Mouse (Mus musculus): ENCODE measurements at regions not wholly inside any gene's neighbourhood (a gene's known extent, or its start where the extent isn't known, plus 50 kb on each side); places are given as distances from the start of the nearest gene placed in this dataset.

DNA sequence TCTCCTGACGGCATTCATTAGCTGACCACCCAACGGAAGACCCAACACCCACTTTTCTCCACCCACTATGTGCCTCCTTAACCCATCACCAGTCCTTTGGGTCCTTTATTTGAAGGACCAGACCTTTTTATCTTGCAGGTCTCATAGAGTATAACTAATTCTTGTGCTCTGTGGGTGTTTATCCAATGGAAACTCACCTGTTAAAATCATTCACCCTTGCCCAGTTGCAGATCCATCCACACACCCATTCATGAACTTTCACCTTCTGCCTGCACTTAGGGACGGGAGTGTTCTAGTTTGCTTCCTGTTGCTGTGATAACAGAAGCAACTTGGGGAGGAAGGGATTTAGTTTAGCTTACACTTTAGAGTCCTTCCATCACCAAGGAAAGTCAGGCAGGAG lies 339.0 kb downstream of the Sorl1 start:
- no peak for DNase-seq (ENCODE audit: low spot score)
- 84% methylated on average over 3 of the region's 3 CpGs for WGBS
- Histone ChIP-seq H3K4me3 (replicated peaks; ENCODE audit: low read length) (no peak overlapping the region), H3K36me3 (ENCODE audit: control insufficient read depth, insufficient read depth, low read length) (no peaks in the 10 kb centered on the region), H3K4me2 (replicated peaks; ENCODE audit: low read depth, low read length, severe bottlenecking) (no peak overlapping the region), H3K27me3 (ENCODE audit: control insufficient read depth, insufficient read depth, low read length) (no peaks in the 10 kb centered on the region), H3K4me1 (ENCODE audit: control insufficient read depth, insufficient read depth, low read length) (0 out of 2 replicates have a peak, but pooled peaks cover 3% of the 10 kb centered on the region), H3K9me3 (ENCODE audit: control insufficient read depth, low read length) (0 out of 2 replicates have a peak, but pooled peaks cover under 1% of the 10 kb centered on the region), H3K9ac (ENCODE audit: low read depth, low read length, severe bottlenecking) (no peak overlapping the region), H3K27ac (replicated peaks; ENCODE audit: low read depth, low read length) (no peak overlapping the region)
- no peak for ATAC-seq (ENCODE audit: low FRiP score, low read depth)
- TF ChIP-seq POLR2A (IDR thresholded peaks at IDR 0.05; ENCODE audit: borderline replicate concordance, extremely low read depth, insufficient read depth, insufficient read length), result no peak

DNA sequence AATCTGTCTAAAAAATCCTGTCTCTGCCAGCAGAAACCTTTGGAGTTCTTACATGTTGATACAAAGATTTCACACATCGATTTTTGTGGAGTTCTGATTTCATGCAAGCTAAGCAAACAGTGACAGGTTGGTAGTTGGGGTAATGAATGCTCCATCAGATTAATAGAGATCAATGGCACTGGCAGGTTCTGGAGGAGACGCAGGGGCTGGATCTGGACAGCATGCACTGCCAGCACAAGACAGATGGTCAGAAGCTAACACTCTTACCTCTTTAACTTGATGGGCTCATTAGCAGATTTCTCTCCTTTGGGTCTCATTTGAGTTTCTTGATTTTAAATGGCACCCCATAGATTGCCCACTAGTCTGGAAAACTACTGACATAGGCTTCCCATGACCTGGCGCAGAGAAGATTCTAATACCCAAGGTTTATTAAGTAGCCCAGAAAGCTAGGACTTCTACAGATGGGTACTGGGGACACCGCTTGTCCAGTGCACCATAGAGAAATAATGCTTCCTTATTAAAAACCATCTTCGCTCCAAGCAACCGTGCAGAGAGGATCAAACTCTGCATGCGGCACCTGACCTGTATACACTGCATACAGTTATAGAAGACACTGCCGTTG lies 351.7 kb downstream of the Sorl1 start:
- H3K9ac ChIP-seq (ENCODE audit: low read depth, low read length, severe bottlenecking), result no peak overlapping the region
- H3K9me3 ChIP-seq (ENCODE audit: control insufficient read depth, low read length), result no peaks in the 10 kb centered on the region
- no peak overlapping the region for H3K4me3 ChIP-seq (replicated peaks; ENCODE audit: low read length)
- 91% methylated on average over 8 of the region's 8 CpGs for WGBS
- ATAC-seq (ENCODE audit: low FRiP score, low read depth) (no peak), DNase-seq (ENCODE audit: low spot score) (no peak)
- no peaks in the 10 kb centered on the region for H3K36me3 ChIP-seq (ENCODE audit: control insufficient read depth, insufficient read depth, low read length)
- H3K4me1 ChIP-seq (ENCODE audit: control insufficient read depth, insufficient read depth, low read length), result peaks cover 7% of the 10 kb centered on the region; the same call in 1 of the 2 replicates
- no peak for TF ChIP-seq POLR2A (IDR thresholded peaks at IDR 0.05; ENCODE audit: borderline replicate concordance, extremely low read depth, insufficient read depth, insufficient read length)
- peak overlapping the region; percentile 29; the same call in 1 of the 2 replicates for H3K27ac ChIP-seq (replicated peaks; ENCODE audit: low read depth, low read length)
- H3K4me2 ChIP-seq (replicated peaks; ENCODE audit: low read depth, low read length, severe bottlenecking), result no peak overlapping the region
- H3K27me3 ChIP-seq (ENCODE audit: control insufficient read depth, insufficient read depth, low read length), result no peaks in the 10 kb centered on the region

DNA sequence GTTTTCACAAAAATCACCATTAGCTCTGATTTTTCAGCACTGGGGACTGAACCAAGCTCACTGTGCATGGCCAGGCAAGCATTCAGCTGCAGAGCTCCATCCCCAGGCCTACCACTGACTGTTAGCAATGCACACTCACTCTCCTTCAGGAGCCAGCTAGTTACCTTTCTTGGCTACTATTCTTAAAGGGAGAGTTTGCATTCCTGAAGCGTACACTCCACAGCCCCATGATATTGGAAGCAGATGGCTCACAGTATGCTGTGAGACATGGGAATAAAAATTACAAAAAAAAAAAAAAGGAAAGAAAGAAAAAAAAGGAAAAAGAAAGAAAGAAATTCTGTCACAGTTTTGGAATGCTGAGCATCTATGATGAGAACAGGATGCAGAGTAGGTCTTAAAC lies 352.8 kb downstream of the Sorl1 start:
- H3K9me3 ChIP-seq (ENCODE audit: control insufficient read depth, low read length), result no peaks in the 10 kb centered on the region

DNA sequence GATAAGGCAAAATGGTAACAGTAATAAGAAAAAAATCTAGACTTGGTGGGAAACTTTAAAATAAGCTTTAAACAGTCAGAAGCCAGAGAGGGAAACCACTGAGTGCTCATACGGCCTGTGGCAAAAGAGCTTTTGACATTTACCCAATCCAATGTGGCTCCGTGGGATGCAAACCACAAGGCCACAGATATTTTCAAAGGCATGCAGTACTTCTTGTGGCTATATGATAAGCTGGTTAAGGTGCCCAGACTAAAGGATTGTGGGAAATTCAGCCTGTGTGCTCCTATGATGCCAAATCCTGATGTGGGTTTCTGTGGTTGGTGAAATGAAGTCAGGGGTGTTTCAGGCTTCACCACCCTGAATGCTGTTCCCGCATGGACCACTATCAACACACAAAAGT lies 355.8 kb downstream of the Sorl1 start:
- Histone ChIP-seq H3K36me3 (ENCODE audit: control insufficient read depth, insufficient read depth, low read length) (no peaks in the 10 kb centered on the region), H3K27me3 (ENCODE audit: control insufficient read depth, insufficient read depth, low read length) (no peaks in the 10 kb centered on the region), H3K9me3 (ENCODE audit: control insufficient read depth, low read length) (no peaks in the 10 kb centered on the region), H3K27ac (replicated peaks; ENCODE audit: low read depth, low read length) (no peak overlapping the region), H3K4me2 (replicated peaks; ENCODE audit: low read depth, low read length, severe bottlenecking) (no peak overlapping the region), H3K4me3 (replicated peaks; ENCODE audit: low read length) (no peak overlapping the region), H3K9ac (ENCODE audit: low read depth, low read length, severe bottlenecking) (no peak overlapping the region), H3K4me1 (ENCODE audit: control insufficient read depth, insufficient read depth, low read length) (peaks cover 20% of the 10 kb centered on the region)
- TF ChIP-seq POLR2A (IDR thresholded peaks at IDR 0.05; ENCODE audit: borderline replicate concordance, extremely low read depth, insufficient read depth, insufficient read length), result no peak
- no peak for ATAC-seq (ENCODE audit: low FRiP score, low read depth)
- WGBS, result 89% methylated on average over 3 of the region's 3 CpGs
- no peak for DNase-seq (ENCODE audit: low spot score)

More for the DNA sequence above, 352.8 kb downstream of the Sorl1 start:
- WGBS, result 30% methylated on average over 1 of the region's 1 CpGs
- 0 out of 2 replicates have a peak overlapping the region, but pooled peaks have one; percentile 33 for H3K27ac ChIP-seq (replicated peaks; ENCODE audit: low read depth, low read length)
- H3K9ac ChIP-seq (ENCODE audit: low read depth, low read length, severe bottlenecking), result no peak overlapping the region
- TF ChIP-seq POLR2A (IDR thresholded peaks at IDR 0.05; ENCODE audit: borderline replicate concordance, extremely low read depth, insufficient read depth, insufficient read length), result no peak
- ATAC-seq (ENCODE audit: low FRiP score, low read depth) (peak; percentile 42; the same call in 1 of the 2 replicates), DNase-seq (ENCODE audit: low spot score) (peak; percentile 33)
- H3K4me3 ChIP-seq (replicated peaks; ENCODE audit: low read length), result no peak overlapping the region
- no peak overlapping the region for H3K4me2 ChIP-seq (replicated peaks; ENCODE audit: low read depth, low read length, severe bottlenecking)
- peaks cover 13% of the 10 kb centered on the region for H3K4me1 ChIP-seq (ENCODE audit: control insufficient read depth, insufficient read depth, low read length)
- H3K36me3 ChIP-seq (ENCODE audit: control insufficient read depth, insufficient read depth, low read length), result no peaks in the 10 kb centered on the region
- H3K27me3 ChIP-seq (ENCODE audit: control insufficient read depth, insufficient read depth, low read length), result no peaks in the 10 kb centered on the region

DNA sequence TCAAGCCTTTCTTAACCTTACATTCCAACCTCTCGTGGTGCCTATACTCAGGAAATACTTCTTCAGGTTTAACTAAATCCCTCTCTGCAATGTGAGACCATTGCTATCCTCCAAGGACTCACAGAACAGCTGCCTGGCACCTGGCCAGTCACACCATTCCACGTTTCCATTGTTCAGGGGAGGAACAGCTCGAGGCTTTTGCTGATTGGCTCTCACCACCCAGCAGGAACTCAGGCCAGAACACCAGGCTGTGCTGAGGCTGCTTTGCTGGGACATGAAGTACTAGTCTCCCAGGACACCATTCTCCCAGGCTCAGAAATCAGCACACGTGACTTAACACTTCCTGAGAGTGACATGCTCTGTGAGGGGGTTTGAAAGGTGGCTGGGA lies 357.6 kb downstream of the Sorl1 start:
- Histone ChIP-seq H3K27me3 (ENCODE audit: control insufficient read depth, insufficient read depth, low read length) (no peaks in the 10 kb centered on the region), H3K9me3 (ENCODE audit: control insufficient read depth, low read length) (no peaks in the 10 kb centered on the region), H3K9ac (ENCODE audit: low read depth, low read length, severe bottlenecking) (no peak overlapping the region), H3K4me2 (replicated peaks; ENCODE audit: low read depth, low read length, severe bottlenecking) (no peak overlapping the region), H3K4me1 (ENCODE audit: control insufficient read depth, insufficient read depth, low read length) (peaks cover 16% of the 10 kb centered on the region), H3K27ac (replicated peaks; ENCODE audit: low read depth, low read length) (peak overlapping the region; percentile 64), H3K36me3 (ENCODE audit: control insufficient read depth, insufficient read depth, low read length) (no peaks in the 10 kb centered on the region), H3K4me3 (replicated peaks; ENCODE audit: low read length) (no peak overlapping the region)
- TF ChIP-seq POLR2A (IDR thresholded peaks at IDR 0.05; ENCODE audit: borderline replicate concordance, extremely low read depth, insufficient read depth, insufficient read length), result no peak
- DNase-seq (ENCODE audit: low spot score) (peak; percentile 96), ATAC-seq (ENCODE audit: low FRiP score, low read depth) (peak; percentile 94)
- 1% methylated on average over 4 of the region's 4 CpGs for WGBS

Data from limb, embryonic 14.5 days (tissue).